Mouse (Mus musculus): ENCODE measurements around the gene Hist1h4n. TPM values are rescaled to one million over a fixed set of nuclear protein-coding genes. Genes with fewer than 3 reads are reported as not detected.
"Not testable (repeated sequence)": the region's sequence is repeated elsewhere in the genome, so short reads cannot be mapped to it uniquely, and the experiment has no call there.

Gene Hist1h4n
- total RNA-seq, 1 experiment = 3,405 TPM

DNA sequence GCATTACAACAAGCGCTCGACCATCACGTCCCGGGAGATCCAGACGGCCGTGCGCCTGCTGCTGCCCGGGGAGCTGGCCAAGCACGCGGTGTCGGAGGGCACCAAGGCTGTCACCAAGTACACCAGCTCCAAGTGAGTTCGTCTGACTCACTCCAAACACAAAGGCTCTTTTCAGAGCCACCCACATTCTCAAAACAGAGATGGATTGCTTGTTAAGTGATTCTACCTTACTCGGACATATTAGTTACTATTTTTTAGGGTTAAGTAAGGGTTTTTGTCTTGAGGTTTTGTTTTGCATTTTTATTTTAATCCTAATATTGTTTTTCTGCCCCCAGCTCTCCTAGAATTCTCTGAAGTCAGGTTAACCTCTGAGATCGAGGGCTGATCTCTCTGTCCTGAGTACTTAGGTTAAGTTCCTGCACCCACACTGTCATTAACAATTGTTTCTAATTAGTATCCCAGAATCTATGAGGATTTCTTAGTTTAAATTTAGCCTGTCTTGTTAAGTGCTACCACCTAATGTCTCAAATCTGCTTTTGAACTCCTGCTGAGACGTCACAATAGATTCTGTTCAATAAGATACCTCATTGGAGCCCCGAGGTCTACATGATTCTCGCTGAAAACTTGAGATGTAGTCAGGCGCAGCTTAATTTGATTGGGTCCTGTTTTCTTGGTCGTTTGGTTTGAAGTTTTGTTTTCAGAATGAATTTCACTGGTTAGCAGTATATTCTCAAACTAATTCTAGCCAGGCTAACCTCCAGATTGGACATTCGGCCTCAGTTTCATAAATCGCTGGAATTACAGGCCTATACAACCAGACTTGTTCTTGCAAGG, 44.0 kb downstream of the Hist1h4n start:
- Histone ChIP-seq H3K9ac (ENCODE audit: insufficient read depth, low read depth, low read length, poor library complexity, severe bottlenecking) (peak overlapping the region; percentile 63), H3K4me3 (ENCODE audit: insufficient read depth in 1 of 2, low read depth in 1 of 2, low read length in 2 of 2, poor library complexity in 1 of 2, severe bottlenecking in 1 of 2) (peak overlapping the region; percentile 48 to 55; a peak in 3 of 4 replicates)
- TF ChIP-seq HCFC1 (IDR thresholded peaks at IDR 0.05; ENCODE audit: borderline replicate concordance, insufficient read depth, low read length) = no peak; the same call in 1 of the 2 replicates
- no peak for TF ChIP-seq ZC3H11A (IDR thresholded peaks at IDR 0.05; ENCODE audit: borderline replicate concordance, low read depth, low read length)
- peak; percentile 60 for TF ChIP-seq CHD2 (IDR thresholded peaks at IDR 0.05; ENCODE audit: low read depth, low read length)
- TF ChIP-seq MAFK (IDR thresholded peaks at IDR 0.05; ENCODE audit: insufficient read depth, low read depth, low read length) = no peak
- TF ChIP-seq ZNF384 (IDR thresholded peaks at IDR 0.05; ENCODE audit: low read depth, low read length) = no peak

DNA sequence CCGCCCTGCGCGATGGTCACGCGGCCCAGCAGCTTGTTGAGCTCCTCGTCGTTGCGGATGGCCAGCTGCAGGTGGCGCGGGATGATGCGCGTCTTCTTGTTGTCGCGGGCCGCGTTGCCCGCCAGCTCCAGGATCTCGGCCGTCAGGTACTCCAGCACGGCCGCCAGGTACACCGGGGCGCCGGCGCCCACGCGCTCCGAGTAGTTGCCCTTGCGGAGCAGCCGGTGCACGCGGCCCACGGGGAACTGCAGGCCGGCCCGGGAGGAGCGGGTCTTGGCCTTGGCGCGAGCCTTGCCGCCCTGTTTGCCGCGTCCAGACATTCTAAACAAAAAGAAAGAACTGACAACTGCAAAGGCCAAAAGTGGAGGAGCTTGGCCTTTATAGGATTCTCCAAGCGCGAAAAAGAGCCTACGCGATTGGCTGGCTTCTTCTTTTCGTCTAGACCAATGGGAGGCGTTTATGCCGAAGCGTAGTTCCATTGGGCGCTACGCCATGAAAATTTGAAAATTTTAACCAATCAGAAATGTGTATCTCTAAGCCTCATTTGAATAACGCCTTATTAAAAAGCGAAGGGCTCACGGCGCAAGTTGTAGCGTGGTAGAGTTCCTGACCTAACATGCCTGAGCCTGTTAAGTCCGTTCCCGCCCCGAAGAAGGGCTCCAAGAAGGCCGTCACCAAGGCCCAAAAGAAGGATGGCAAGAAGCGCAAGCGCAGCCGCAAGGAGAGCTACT, 44.9 kb downstream of the Hist1h4n start, which contains the start of the genes Hist1h2an and Hist1h2bp:
Gene Hist1h2an (minus strand): TSS at position 320 of the 731 bp plus-strand sequence.
Gene Hist1h2bp (plus strand): TSS at position 563 of the 731 bp plus-strand sequence.
- H3K36me3 ChIP-seq (ENCODE audit: control insufficient read depth, insufficient read depth, low read length, poor library complexity, severe bottlenecking); H3K9me3 ChIP-seq (ENCODE audit: control insufficient read depth, insufficient read depth, low read depth, low read length); in situ Hi-C loops (cut with MboI; ENCODE audit: low sequenced_read_pairs in 2 of 2, unreplicated experiment in 2 of 2); H3K4me1 ChIP-seq (ENCODE audit: control insufficient read depth in 2 of 2, insufficient read depth in 2 of 2, low read length in 2 of 2, poor library complexity in 1 of 2): not testable (repeated sequence)
- DNase-seq (ENCODE audit: low read depth, low spot score) = peak; percentile 92
- peak within 1 kb of the TSS; percentile 67 for H3K9ac ChIP-seq (ENCODE audit: insufficient read depth, low read depth, low read length, poor library complexity, severe bottlenecking)
- peak within 1 kb of the TSS; percentile 84 for H3K27ac ChIP-seq (ENCODE audit: insufficient read depth, low read depth, low read length, poor library complexity, severe bottlenecking)
- H3K4me3 ChIP-seq (ENCODE audit: insufficient read depth in 1 of 2, low read depth in 1 of 2, low read length in 2 of 2, poor library complexity in 1 of 2, severe bottlenecking in 1 of 2) = peak within 1 kb of the TSS; percentile 52 to 55
- TF ChIP-seq CHD2 (IDR thresholded peaks at IDR 0.05; ENCODE audit: low read depth, low read length) = peak; percentile 82; the same call in 1 of the 2 replicates

More for the DNA sequence above, 44.0 kb downstream of the Hist1h4n start:
- Histone ChIP-seq H3K4me1 (ENCODE audit: control insufficient read depth in 2 of 2, insufficient read depth in 2 of 2, low read length in 2 of 2, poor library complexity in 1 of 2) (peaks cover 7% of the 10 kb centered on the region in 2 experiments; a peak in 3 of 4 replicates), H3K9me3 (ENCODE audit: control insufficient read depth, insufficient read depth, low read depth, low read length) (no peaks in the 10 kb centered on the region), H3K36me3 (ENCODE audit: control insufficient read depth, insufficient read depth, low read length, poor library complexity, severe bottlenecking) (no peaks in the 10 kb centered on the region), H3K27ac (ENCODE audit: insufficient read depth, low read depth, low read length, poor library complexity, severe bottlenecking) (peak overlapping the region; percentile 76; the same call in 1 of the 2 replicates)
- in situ Hi-C loops (cut with MboI; ENCODE audit: low sequenced_read_pairs in 2 of 2, unreplicated experiment in 2 of 2) = no loop called here
- DNase-seq (ENCODE audit: low read depth, low spot score) = no peak

DNA sequence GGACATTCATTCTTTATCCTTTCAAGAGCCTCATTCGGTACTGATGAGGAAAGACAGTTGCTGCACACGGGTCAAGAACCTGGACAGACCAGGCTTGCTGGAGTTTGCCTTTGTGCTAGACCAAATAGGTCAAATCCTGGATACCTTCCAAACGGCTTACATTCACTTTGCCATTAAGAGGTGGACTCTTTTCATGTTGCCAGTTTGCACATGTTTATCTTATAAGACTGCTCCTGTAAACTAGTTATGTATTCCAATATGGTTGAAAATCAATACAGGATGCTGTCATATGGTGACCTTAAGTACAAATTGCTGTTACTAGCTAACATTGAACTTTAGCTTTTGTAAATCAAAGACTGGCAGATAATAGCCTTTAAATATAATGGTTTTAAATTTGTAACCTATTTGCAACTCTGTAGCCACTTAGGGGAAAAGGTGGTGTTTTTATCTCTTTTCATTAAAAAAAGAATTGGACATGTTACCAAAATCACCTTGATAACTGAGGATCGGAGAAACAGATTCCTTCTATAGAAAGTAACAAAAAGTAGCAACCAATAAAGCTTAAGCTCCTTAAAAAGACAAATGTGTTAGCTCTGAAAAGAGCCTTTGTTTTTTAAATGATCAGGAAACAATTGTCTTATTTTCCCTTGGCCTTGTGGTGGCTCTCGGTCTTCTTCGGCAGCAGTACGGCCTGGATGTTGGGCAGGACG, 45.7 kb downstream of the Hist1h4n start:
- peak overlapping the region; percentile 67 for H3K9ac ChIP-seq (ENCODE audit: insufficient read depth, low read depth, low read length, poor library complexity, severe bottlenecking)
- peak overlapping the region; percentile 17 to 52 for H3K4me3 ChIP-seq (ENCODE audit: insufficient read depth in 1 of 2, low read depth in 1 of 2, low read length in 2 of 2, poor library complexity in 1 of 2, severe bottlenecking in 1 of 2)
- no peaks in the 10 kb centered on the region for H3K36me3 ChIP-seq (ENCODE audit: control insufficient read depth, insufficient read depth, low read length, poor library complexity, severe bottlenecking)
- H3K9me3 ChIP-seq (ENCODE audit: control insufficient read depth, insufficient read depth, low read depth, low read length) = no peaks in the 10 kb centered on the region
- TF ChIP-seq MAFK (IDR thresholded peaks at IDR 0.05; ENCODE audit: insufficient read depth, low read depth, low read length) = no peak
- 0 out of 2 replicates have a peak, but pooled peaks have one; percentile 55 for TF ChIP-seq CHD2 (IDR thresholded peaks at IDR 0.05; ENCODE audit: low read depth, low read length)
- no peak for TF ChIP-seq ZC3H11A (IDR thresholded peaks at IDR 0.05; ENCODE audit: borderline replicate concordance, low read depth, low read length)
- TF ChIP-seq ZNF384 (IDR thresholded peaks at IDR 0.05; ENCODE audit: low read depth, low read length) = no peak
- no peak for TF ChIP-seq HCFC1 (IDR thresholded peaks at IDR 0.05; ENCODE audit: borderline replicate concordance, insufficient read depth, low read length)
- no peak for DNase-seq (ENCODE audit: low read depth, low spot score)
- peak overlapping the region; percentile 79; the same call in 1 of the 2 replicates for H3K27ac ChIP-seq (ENCODE audit: insufficient read depth, low read depth, low read length, poor library complexity, severe bottlenecking)
- in situ Hi-C loops (cut with MboI; ENCODE audit: low sequenced_read_pairs in 2 of 2, unreplicated experiment in 2 of 2) = no loop called here
- peaks cover 2 to 6% of the 10 kb centered on the region in 2 experiments; a peak in 2 of 4 replicates for H3K4me1 ChIP-seq (ENCODE audit: control insufficient read depth in 2 of 2, insufficient read depth in 2 of 2, low read length in 2 of 2, poor library complexity in 1 of 2)

DNA sequence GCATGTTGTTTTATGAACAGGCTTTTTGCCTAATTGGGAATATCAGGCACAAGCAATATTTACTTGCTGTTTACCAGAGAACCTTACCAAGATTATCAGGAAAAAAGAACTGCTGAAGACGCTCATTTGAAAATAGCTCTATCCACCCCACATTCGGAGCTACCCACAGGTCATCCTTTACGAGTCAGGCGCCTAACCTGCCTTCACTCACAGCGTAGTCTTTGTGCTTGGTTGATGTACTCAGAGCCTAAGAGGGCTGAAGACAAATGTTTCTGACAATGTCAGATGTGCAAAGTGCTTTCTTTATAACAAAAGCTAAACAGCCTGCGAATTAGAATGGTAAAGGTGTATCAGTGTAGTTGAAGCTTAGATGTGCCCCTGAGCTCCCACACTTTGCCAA, 47.7 kb downstream of the Hist1h4n start:
- TF ChIP-seq HCFC1 (IDR thresholded peaks at IDR 0.05; ENCODE audit: borderline replicate concordance, insufficient read depth, low read length) (no peak), MAFK (IDR thresholded peaks at IDR 0.05; ENCODE audit: insufficient read depth, low read depth, low read length) (no peak), CHD2 (IDR thresholded peaks at IDR 0.05; ENCODE audit: low read depth, low read length) (no peak), ZC3H11A (IDR thresholded peaks at IDR 0.05; ENCODE audit: borderline replicate concordance, low read depth, low read length) (no peak), ZNF384 (IDR thresholded peaks at IDR 0.05; ENCODE audit: low read depth, low read length) (no peak)
- H3K4me1 ChIP-seq (ENCODE audit: control insufficient read depth in 2 of 2, insufficient read depth in 2 of 2, low read length in 2 of 2, poor library complexity in 1 of 2) = peaks cover 0 to 2% of the 10 kb centered on the region in 2 experiments; a peak in 2 of 4 replicates
- H3K9ac ChIP-seq (ENCODE audit: insufficient read depth, low read depth, low read length, poor library complexity, severe bottlenecking) = peak overlapping the region; percentile 38; the same call in 1 of the 2 replicates
- no peaks in the 10 kb centered on the region for H3K9me3 ChIP-seq (ENCODE audit: control insufficient read depth, insufficient read depth, low read depth, low read length)
- in situ Hi-C loops (cut with MboI; ENCODE audit: low sequenced_read_pairs in 2 of 2, unreplicated experiment in 2 of 2) = no loop called here
- H3K27ac ChIP-seq (ENCODE audit: insufficient read depth, low read depth, low read length, poor library complexity, severe bottlenecking) = peak overlapping the region; percentile 40; the same call in 1 of the 2 replicates
- no peaks in the 10 kb centered on the region for H3K36me3 ChIP-seq (ENCODE audit: control insufficient read depth, insufficient read depth, low read length, poor library complexity, severe bottlenecking)
- no peak for DNase-seq (ENCODE audit: low read depth, low spot score)
- H3K4me3 ChIP-seq (ENCODE audit: insufficient read depth in 1 of 2, low read depth in 1 of 2, low read length in 2 of 2, poor library complexity in 1 of 2, severe bottlenecking in 1 of 2) = no peak overlapping the region
